Mouse (Mus musculus) neural tube, embryonic 14.5 days (tissue): ENCODE measurements at regions not wholly inside any gene's neighbourhood (a gene's known extent, or its start where the extent isn't known, plus 50 kb on each side); places are given as distances from the start of the nearest gene placed in this dataset.

Experiments
- ATAC-seq: fragments of 200-750 bp; cut with Nextera tagmentation; 2 replicates; pipeline ENCODE4 v1.8.0; 2017; ENCODE audit warnings: low read depth, mild to moderate bottlenecking, moderate TSS enrichment, moderate library complexity
- H3K27ac ChIP-seq: fragments of 300-500 bp; sonication (generic); 2 replicates; pipeline ENCODE4 v1.5.1; 2014; ENCODE audit warnings: low read depth, mild to moderate bottlenecking, control low read depth, low read length, moderate library complexity, mixed read lengths
- H3K27me3 ChIP-seq: fragments of 300-500 bp; sonication (generic); 2 replicates; pipeline ENCODE4 v1.6.1; 2014; ENCODE audit warnings: low read length; ENCODE audit not compliant: control insufficient read depth, insufficient read depth
- H3K36me3 ChIP-seq: fragments of 300-500 bp; sonication (generic); 2 replicates; pipeline ENCODE4 v1.6.1; 2014; ENCODE audit warnings: low read length, mixed read lengths; ENCODE audit not compliant: control insufficient read depth, insufficient read depth
- H3K4me1 ChIP-seq: fragments of 300-500 bp; sonication (generic); 2 replicates; pipeline ENCODE4 v1.6.1; 2014; ENCODE audit warnings: low read length; ENCODE audit not compliant: control insufficient read depth, insufficient read depth
- H3K4me2 ChIP-seq: fragments of 300-500 bp; sonication (generic); 2 replicates; pipeline ENCODE4 v1.6.1; 2014; ENCODE audit warnings: mild to moderate bottlenecking, low read depth, low read length, control low read depth
- H3K4me3 ChIP-seq: fragments of 300-500 bp; sonication (generic); 2 replicates; pipeline ENCODE4 v1.5.1; 2014; ENCODE audit warnings: low read depth, low read length, control low read depth, mixed read lengths
- H3K9ac ChIP-seq: fragments of 300-500 bp; sonication (generic); replicated peaks from 2 replicates; pipeline ENCODE4 v1.6.1; 2014; ENCODE audit warnings: low read depth, mild to moderate bottlenecking, control low read depth, low read length, mixed read lengths
- H3K9me3 ChIP-seq: fragments of 300-500 bp; sonication (generic); 2 replicates; pipeline ENCODE4 v1.6.1; 2016; ENCODE audit warnings: low read length; ENCODE audit not compliant: control insufficient read depth
- WGBS: fragments of 180-500 bp; shearing (Covaris S2); extraction: QIAGEN DNeasy Blood & Tissue Kit; methylation state at CpG from one replicate; pipeline ENCODE4 v1.1.7; 2014; 5-methylcytosine and 5-hydroxymethylcytosine counted together

DNA sequence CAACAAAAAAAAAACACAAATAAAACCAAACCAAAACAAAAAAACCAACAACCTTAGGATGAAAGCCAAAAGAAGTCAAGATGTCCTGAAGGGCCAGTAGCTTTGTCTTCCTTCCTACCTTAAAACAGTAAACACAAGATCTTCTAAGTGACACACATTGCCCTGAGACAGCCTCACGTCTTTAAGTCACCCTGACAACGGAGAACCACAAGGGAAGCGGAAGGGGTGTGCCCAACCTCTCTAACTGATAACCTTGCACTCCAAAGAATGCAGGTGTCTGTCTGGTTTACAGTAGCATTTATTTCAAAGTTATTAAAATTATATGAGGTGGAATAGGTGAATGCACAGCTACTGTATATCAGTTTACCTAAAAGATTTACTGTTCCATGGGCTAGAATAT is 105.7 kb upstream of the Pcgf5 start:
- Histone ChIP-seq H3K4me3 (no peak overlapping the region), H3K9ac (no peak overlapping the region), H3K4me2 (no peak overlapping the region), H3K4me1 (no peaks in the 10 kb centered on the region), H3K36me3 (no peaks in the 10 kb centered on the region), H3K27ac (no peak overlapping the region), H3K9me3 (no peaks in the 10 kb centered on the region), H3K27me3 (no peaks in the 10 kb centered on the region)
- WGBS = 89% methylated on average over 3 of the region's 3 CpGs
- ATAC-seq = no peak

DNA sequence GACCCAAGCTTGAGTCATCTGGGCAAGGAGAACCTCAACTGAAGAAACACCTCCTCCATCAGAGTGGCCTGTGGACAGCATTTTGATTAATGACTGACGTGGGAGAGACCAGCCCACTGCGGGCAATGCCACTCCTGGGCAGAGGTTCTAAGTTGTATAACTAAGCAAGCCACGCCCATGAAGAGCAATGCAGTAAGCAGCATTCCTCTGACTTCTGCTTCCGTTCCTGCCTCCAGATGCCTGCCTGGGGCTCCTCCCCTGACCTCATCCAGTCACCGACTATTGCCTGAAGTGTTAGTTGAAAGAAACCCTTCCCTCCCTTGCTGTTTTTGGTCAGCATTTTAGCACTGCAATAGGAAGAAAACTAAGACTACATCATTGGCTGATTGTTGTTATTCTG is 105.2 kb upstream of the Pcgf5 start:
- H3K36me3 ChIP-seq = no peaks in the 10 kb centered on the region
- no peak overlapping the region for H3K27ac ChIP-seq
- WGBS = 75% methylated on average over 5 of the region's 5 CpGs
- no peaks in the 10 kb centered on the region for H3K9me3 ChIP-seq
- H3K4me1 ChIP-seq = no peaks in the 10 kb centered on the region
- no peak for ATAC-seq
- no peak overlapping the region for H3K9ac ChIP-seq
- H3K4me2 ChIP-seq = no peak overlapping the region
- no peak overlapping the region for H3K4me3 ChIP-seq
- no peaks in the 10 kb centered on the region for H3K27me3 ChIP-seq

DNA sequence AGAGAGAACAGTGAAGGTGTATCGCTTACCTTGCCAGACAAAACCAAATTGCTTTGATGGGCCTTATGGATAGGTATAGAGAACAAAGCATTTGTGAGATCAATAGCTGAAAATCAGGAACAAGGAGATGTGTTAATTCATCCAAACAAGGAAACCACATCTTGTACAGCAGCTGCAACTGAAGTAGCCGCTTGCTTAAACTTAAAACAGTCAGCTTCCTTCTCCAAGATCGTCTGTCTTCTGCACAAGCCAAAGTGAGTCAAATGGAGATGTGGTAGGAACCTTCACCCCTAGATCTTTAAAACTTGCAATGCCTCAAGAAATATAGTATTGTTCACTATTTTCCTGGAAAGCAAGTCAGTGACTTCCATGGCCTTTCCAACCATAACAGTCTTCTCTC is 95.6 kb upstream of the Pcgf5 start:
- WGBS = 92% methylated on average over 3 of the region's 3 CpGs
- no peak overlapping the region for H3K27ac ChIP-seq
- no peak overlapping the region for H3K4me2 ChIP-seq
- H3K36me3 ChIP-seq = no peaks in the 10 kb centered on the region
- H3K4me1 ChIP-seq = no peaks in the 10 kb centered on the region
- H3K27me3 ChIP-seq = no peaks in the 10 kb centered on the region
- no peak overlapping the region for H3K9ac ChIP-seq
- H3K4me3 ChIP-seq = no peak overlapping the region
- ATAC-seq = no peak
- no peaks in the 10 kb centered on the region for H3K9me3 ChIP-seq

DNA sequence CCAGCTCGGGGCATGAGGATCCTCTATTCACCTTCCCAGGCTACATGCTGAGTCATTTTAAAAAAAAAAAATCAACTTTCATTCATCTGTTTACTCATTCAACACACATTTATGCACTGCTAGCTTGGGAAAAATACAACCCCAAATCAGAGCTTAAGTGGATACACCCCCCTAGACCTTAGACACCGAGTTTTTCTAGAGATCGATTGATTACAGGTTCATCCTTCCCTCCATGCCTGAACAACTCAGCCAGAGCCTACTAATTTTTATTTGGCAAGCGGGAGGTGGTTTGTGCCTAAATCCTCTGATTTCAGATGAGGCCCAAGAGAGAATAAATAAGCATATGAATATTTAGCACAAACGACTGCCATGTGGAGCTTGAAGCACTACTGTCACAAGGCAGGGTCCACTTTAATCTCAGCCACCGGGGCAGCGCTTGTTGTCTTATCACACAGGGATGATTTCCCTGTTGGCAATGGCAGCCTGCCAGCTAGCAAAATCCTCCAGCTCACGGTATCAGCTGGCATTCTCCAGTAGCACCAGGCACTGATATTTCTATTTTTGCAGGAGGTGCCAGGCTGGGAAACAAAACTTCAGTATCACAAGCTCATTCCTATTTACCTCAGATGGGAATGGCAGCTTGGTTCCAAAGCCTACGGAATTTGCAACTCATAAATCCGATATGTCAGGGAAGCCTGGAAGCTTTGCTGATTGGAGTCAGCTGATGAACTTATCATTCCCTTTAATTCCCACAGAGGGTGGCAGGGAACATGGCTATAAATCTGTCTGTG is 90.2 kb upstream of the Pcgf5 start:
- no peak overlapping the region for H3K4me2 ChIP-seq
- no peaks in the 10 kb centered on the region for H3K4me1 ChIP-seq
- peak; percentile 57; the same call in 1 of the 2 replicates for ATAC-seq
- no peaks in the 10 kb centered on the region for H3K9me3 ChIP-seq
- H3K9ac ChIP-seq = no peak overlapping the region
- WGBS = 44% methylated on average over 10 of the region's 10 CpGs
- no peak overlapping the region for H3K27ac ChIP-seq
- H3K27me3 ChIP-seq = no peaks in the 10 kb centered on the region
- no peak overlapping the region for H3K4me3 ChIP-seq
- no peaks in the 10 kb centered on the region for H3K36me3 ChIP-seq

GRCm38 (mm10) chr19:36261819-36262218 is 86.3 kb upstream of the Pcgf5 start:
- H3K4me3 ChIP-seq = no peak overlapping the region
- WGBS = 92% methylated on average over 5 of the region's 5 CpGs
- no peak for ATAC-seq

GRCm38 (mm10) chr19:36263923-36264322 is 84.2 kb upstream of the Pcgf5 start:
- WGBS = 89% methylated on average over 4 of the region's 4 CpGs
- Histone ChIP-seq H3K27ac (no peak overlapping the region), H3K36me3 (no peaks in the 10 kb centered on the region), H3K4me3 (no peak overlapping the region), H3K9me3 (no peaks in the 10 kb centered on the region), H3K9ac (no peak overlapping the region), H3K4me1 (no peaks in the 10 kb centered on the region), H3K27me3 (no peaks in the 10 kb centered on the region), H3K4me2 (no peak overlapping the region)
- ATAC-seq = no peak

More at GRCm38 (mm10) chr19:36261819-36262218, 86.3 kb upstream of the Pcgf5 start:
- H3K36me3 ChIP-seq = no peaks in the 10 kb centered on the region
- no peak overlapping the region for H3K4me2 ChIP-seq
- H3K27ac ChIP-seq = no peak overlapping the region
- H3K9ac ChIP-seq = no peak overlapping the region
- no peaks in the 10 kb centered on the region for H3K27me3 ChIP-seq
- H3K4me1 ChIP-seq = no peaks in the 10 kb centered on the region
- no peaks in the 10 kb centered on the region for H3K9me3 ChIP-seq

DNA sequence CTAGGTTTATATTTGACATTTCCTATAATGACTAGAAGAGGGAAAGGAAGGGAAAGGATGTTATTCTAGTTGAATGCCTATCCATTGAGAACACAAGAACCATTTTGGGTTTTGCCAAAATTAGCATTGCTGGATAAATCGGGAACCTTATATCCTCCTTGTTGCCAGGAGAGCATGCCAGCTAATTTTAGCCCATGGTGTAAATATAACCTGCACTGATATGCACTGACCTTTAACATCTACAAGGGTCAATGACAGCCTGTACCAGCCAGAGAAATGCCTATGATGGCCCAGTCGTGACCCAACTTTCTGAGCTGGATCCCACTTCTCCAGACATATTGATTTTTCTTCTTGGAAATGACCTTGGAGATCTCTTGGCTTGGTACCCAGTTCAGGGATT is 83.7 kb upstream of the Pcgf5 start:
- Histone ChIP-seq H3K9ac (no peak overlapping the region), H3K36me3 (no peaks in the 10 kb centered on the region), H3K27me3 (no peaks in the 10 kb centered on the region), H3K4me1 (no peaks in the 10 kb centered on the region), H3K4me3 (no peak overlapping the region), H3K4me2 (no peak overlapping the region), H3K27ac (no peak overlapping the region), H3K9me3 (no peaks in the 10 kb centered on the region)
- WGBS = 91% methylated on average over 2 of the region's 2 CpGs
- no peak for ATAC-seq

GRCm38 (mm10) chr19:36265276-36265675 is 82.8 kb upstream of the Pcgf5 start:
- Histone ChIP-seq H3K27me3 (no peaks in the 10 kb centered on the region), H3K4me2 (no peak overlapping the region), H3K27ac (no peak overlapping the region), H3K4me3 (no peak overlapping the region), H3K4me1 (no peaks in the 10 kb centered on the region), H3K36me3 (no peaks in the 10 kb centered on the region), H3K9me3 (no peaks in the 10 kb centered on the region), H3K9ac (no peak overlapping the region)
- 82% methylated on average over 1 of the region's 1 CpGs for WGBS
- ATAC-seq = no peak

- no peak overlapping the region for H3K4me2 ChIP-seq
- no peak overlapping the region for H3K9ac ChIP-seq
- no peaks in the 10 kb centered on the region for H3K4me1 ChIP-seq
- H3K4me3 ChIP-seq = no peak overlapping the region
- ATAC-seq = no peak
- 30% methylated on average over 8 of the region's 8 CpGs for WGBS
- H3K27me3 ChIP-seq = no peaks in the 10 kb centered on the region
- no peak overlapping the region for H3K27ac ChIP-seq
- no peaks in the 10 kb centered on the region for H3K36me3 ChIP-seq
- no peaks in the 10 kb centered on the region for H3K9me3 ChIP-seq
These were observed 81.8 kb upstream of the Pcgf5 start for GRCm38 (mm10) chr19:36266346-36266745.
